Mouse (Mus musculus) megakaryocyte, embryonic 14.5 days (primary cell): ENCODE data around the gene Gsdme. TPM values are rescaled to one million over a fixed set of nuclear protein-coding genes. Genes with fewer than 3 reads are reported as not detected.
A peak's percentile ranks its signal among the peaks of the same experiment; 100 is the strongest.

Experiments used
- H3K27me3 ChIP-seq: replicated peaks from 2 replicates; pipeline ENCODE3; 2012; ENCODE audit warnings: inconsistent platforms
- H3K36me3 ChIP-seq: replicated peaks from 2 replicates; pipeline ENCODE3; 2012; ENCODE audit warnings: low read length, inconsistent platforms, mixed read lengths
- H3K4me1 ChIP-seq: 2 replicates; pipeline ENCODE4 v1.6.1; 2012; ENCODE audit warnings: inconsistent platforms
- H3K4me3 ChIP-seq: replicated peaks from 2 replicates; pipeline ENCODE3; 2012; ENCODE audit warnings: moderate library complexity, mild to moderate bottlenecking, inconsistent platforms
- H3K9me3 ChIP-seq: 2 replicates; pipeline ENCODE4 v1.6.1; 2012; ENCODE audit warnings: inconsistent platforms
- FLI1 ChIP-seq: IDR thresholded peaks from 2 replicates; pipeline ENCODE4 v1.6.1; 2012; ENCODE audit warnings: low read length, inconsistent platforms, mixed read lengths
- GATA1 ChIP-seq: IDR thresholded peaks from 3 replicates; pipeline ENCODE4 v1.6.1; 2012; ENCODE audit warnings: mixed read lengths, low read length, inconsistent platforms, borderline replicate concordance
- polyA plus RNA-seq: library from polyadenylated mRNA; stranded (reverse); fragments of >175 nt; gene quantifications from 2 replicates; pipeline ENCODE4 v1.2.3, GENCODE M21; 2012; ENCODE audit warnings: low replicate concordance; ENCODE audit not compliant: insufficient read depth

Gene Gsdme
- polyA plus RNA-seq, result 1.5 TPM in 1 of 2 replicates, not detected in the other

DNA sequence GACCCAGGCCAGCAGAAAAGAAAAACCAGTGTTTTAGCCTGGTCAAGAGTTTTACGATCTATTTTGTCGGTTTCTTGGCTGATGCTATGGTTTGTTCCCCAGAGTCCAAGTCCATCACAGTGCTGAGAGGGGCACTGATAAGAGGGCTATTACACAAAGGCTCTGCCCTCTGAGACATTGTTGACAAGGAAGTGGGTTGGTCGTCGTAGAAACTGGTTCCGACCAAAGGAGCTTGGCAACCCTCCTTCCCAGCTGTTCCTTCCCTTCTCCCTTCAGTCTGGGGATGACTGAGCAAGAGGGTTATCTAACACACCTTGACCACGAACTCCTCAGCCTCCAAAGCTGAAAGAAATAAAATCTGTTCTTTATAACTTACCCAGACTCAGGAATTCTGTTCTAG lies at the start of gene Gsdme:
Gene Gsdme (minus strand): TSS at position 193 of the 400 bp plus-strand sequence.
- TF ChIP-seq GATA1, result no peak
- TF ChIP-seq FLI1, result no peak
- Histone ChIP-seq H3K9me3 (no peaks in the 10 kb centered on the region), H3K4me3 (no peak within 1 kb of the TSS), H3K4me1 (peaks cover 56% of the 10 kb centered on the region), H3K36me3 (no peaks in the 10 kb centered on the region), H3K27me3 (peaks cover 3% of the 10 kb centered on the region)

DNA sequence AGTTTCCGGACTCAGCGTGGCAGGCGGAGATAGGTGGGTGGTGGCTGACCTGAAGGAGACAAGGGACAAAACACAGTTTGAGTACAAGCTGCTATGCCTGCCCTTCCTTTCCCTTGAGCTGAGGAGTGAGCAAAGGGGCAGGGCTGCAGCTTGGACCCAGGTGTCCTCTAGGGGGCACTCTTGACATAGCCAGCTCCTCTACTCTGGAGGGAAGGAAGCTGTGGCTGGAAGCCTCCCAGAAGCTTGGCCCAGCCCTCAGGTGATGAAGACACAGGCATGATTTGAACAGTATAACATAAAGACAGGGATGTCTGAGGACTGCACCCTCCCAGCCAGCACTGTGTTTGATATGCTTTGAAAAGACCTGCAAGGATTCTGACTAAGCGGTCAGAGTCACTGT lies 49.0 kb upstream of the Gsdme start:
- Histone ChIP-seq H3K36me3 (peaks cover 94% of the 10 kb centered on the region), H3K4me1 (peaks cover 12% of the 10 kb centered on the region), H3K27me3 (no peaks in the 10 kb centered on the region), H3K4me3 (no peak overlapping the region), H3K9me3 (no peaks in the 10 kb centered on the region)
- TF ChIP-seq FLI1 (no peak), GATA1 (no peak)

DNA sequence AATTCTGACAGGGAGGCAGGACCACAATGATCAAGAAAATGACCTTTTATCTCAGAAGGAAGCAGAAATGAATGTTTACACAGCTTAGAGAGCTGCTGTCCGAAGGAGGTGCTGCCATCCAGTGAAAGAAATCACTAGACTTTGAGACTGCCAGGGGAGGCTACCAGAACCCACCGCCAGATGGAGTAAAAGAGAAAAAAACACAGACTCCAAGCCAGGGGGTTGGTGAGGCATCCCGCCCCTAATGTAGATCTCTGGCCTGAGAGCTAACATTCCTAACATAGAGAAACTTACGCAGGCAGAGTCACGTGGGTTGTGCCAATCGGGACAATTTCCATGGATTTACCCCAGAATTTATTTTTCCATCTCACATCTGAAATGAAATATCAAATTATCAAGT lies 45.4 kb upstream of the Gsdme start:
- no peak overlapping the region for H3K4me3 ChIP-seq
- no peaks in the 10 kb centered on the region for H3K9me3 ChIP-seq
- H3K27me3 ChIP-seq, result no peaks in the 10 kb centered on the region
- peaks cover 8% of the 10 kb centered on the region for H3K4me1 ChIP-seq
- peaks cover 90% of the 10 kb centered on the region for H3K36me3 ChIP-seq
- TF ChIP-seq GATA1 (no peak), FLI1 (no peak)

DNA sequence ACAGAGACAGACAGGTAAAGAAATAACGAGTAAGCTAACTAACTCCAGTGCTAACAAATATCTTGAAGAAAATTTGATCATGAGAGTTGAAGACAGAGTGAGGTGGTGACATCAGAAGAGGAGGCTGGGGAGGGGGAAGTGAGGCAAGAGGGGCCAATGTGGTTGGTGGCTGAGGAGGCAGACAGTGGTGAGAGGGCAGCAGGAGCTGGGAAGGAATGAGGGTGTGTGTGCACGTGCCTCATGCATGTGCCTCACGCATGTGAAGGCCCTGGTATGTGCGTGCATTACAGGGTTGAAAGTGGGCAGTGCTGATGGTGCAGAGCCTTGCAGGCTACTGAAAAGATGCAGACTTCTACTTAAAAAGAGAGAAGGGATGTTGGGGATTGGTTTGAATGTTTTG lies 43.0 kb upstream of the Gsdme start:
- TF ChIP-seq FLI1 (no peak), GATA1 (no peak)
- 0 out of 2 replicates have a peak, but pooled peaks cover 7% of the 10 kb centered on the region for H3K4me1 ChIP-seq
- peak overlapping the region; percentile 78 for H3K4me3 ChIP-seq
- H3K9me3 ChIP-seq, result no peaks in the 10 kb centered on the region
- peaks cover 95% of the 10 kb centered on the region for H3K36me3 ChIP-seq
- no peaks in the 10 kb centered on the region for H3K27me3 ChIP-seq

DNA sequence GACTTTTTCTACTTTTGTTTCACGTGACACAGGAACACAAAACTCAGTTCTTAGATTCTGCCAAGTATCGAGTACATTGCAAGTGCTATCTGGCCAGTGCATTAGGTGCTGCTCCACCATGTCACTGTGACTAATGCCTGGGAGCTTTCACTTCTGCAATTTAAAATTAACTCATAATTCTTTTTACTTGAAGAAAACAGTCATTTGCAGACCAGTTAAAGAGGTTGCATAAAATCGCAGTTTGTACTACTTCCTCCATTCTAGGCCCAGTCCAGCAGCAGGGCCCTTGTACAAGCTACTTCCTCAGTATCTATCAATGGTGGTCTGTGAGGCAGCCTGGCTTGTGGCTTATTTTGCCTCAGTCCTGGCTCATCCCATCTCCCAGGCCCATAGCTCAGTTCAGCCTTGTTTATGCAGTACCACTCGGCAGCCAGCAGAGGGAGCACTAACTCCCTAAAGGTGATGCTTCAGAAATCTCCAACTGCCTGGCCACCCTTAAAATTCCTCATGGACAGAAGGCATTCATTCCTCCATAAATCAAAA lies 41.4 kb upstream of the Gsdme start:
- Histone ChIP-seq H3K4me1 (0 out of 2 replicates have a peak, but pooled peaks cover 7% of the 10 kb centered on the region), H3K9me3 (no peaks in the 10 kb centered on the region), H3K4me3 (no peak overlapping the region), H3K27me3 (no peaks in the 10 kb centered on the region), H3K36me3 (peaks cover 95% of the 10 kb centered on the region)
- no peak for TF ChIP-seq FLI1
- TF ChIP-seq GATA1, result no peak

DNA sequence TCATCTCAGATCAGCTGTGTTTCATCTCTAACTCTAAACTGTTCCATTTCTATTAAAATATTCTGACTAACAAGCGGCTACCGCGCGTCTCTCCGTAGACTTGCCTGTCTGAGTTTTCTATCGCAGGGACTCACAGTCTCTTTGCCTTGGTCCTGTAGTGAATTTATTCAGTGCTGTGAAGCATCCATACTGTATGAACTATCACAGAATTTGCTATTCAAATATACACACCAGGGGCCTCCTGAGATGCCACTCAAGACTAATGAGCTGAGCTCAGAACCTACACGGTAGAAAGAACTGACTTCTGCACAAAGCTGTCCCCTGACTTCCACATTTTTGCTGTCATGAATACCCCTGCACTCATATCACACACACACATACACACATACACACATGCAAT lies 37.5 kb upstream of the Gsdme start:
- Histone ChIP-seq H3K36me3 (peaks cover 93% of the 10 kb centered on the region), H3K4me3 (no peak overlapping the region), H3K4me1 (peaks cover 17% of the 10 kb centered on the region), H3K9me3 (no peaks in the 10 kb centered on the region), H3K27me3 (no peaks in the 10 kb centered on the region)
- no peak for TF ChIP-seq GATA1
- TF ChIP-seq FLI1, result no peak

DNA sequence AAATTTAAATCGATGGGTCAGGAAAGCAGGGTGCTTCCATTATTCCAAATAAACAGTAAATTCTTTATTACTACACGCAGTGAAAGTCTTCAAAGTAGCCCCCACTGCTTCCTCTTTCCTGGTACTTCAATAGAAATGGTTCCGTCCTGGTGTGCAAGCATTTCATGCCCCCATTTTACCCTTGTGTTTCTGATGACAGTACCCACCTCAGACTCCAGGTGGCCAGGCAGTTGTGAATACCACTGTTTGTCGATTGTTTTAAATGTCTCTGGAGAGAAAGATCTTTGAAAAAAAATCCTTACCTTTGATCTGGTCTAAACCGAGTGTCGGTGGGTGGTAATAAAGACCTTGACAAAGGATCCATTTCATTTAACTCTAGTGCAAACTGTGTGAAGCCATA lies 37.0 kb upstream of the Gsdme start:
- Histone ChIP-seq H3K9me3 (no peaks in the 10 kb centered on the region), H3K36me3 (peaks cover 93% of the 10 kb centered on the region), H3K27me3 (no peaks in the 10 kb centered on the region), H3K4me3 (no peak overlapping the region), H3K4me1 (peaks cover 17% of the 10 kb centered on the region)
- TF ChIP-seq FLI1 (no peak), GATA1 (no peak)

DNA sequence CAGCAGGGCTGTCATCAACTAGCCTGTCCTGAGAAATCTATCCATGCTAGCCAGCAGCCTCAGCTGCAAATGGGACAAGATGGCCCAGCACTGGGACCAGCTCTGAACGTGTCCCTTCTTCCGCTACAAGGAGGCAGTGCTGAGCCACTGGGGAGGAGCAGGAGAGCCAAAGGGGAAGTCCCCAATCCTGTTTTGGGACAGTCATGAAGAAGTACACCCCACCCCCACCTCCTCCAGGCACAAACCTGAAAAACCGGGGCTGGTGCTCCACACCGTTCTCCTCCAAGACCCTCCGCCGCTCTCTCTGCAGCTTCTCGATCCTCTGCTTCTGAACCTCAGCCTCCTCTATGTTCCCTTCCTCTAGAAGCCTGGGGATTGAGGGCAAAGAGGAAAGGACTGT lies 35.4 kb upstream of the Gsdme start:
- no peaks in the 10 kb centered on the region for H3K27me3 ChIP-seq
- H3K36me3 ChIP-seq, result peaks cover 95% of the 10 kb centered on the region
- TF ChIP-seq FLI1, result no peak
- TF ChIP-seq GATA1, result no peak
- peaks cover 14% of the 10 kb centered on the region for H3K4me1 ChIP-seq
- no peak overlapping the region for H3K4me3 ChIP-seq
- H3K9me3 ChIP-seq, result no peaks in the 10 kb centered on the region

DNA sequence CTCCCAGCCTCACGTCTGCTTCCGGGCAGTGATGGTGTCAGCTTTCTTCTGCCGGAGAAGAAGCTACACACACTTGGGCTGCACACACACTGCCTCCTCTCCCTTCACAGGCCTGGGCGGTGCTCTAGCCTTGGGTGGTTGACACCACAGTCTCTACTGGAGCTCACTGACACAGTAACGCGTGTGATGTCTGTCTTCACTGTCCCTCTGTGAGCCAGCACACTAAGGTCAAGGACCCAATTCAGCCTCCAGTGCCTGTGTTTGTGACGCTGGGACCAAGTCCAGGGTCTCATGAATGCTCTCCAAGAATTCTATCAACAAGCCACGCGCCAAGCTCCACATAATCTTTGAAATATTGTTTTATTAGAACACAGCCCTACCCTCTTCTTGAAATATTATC lies 34.0 kb upstream of the Gsdme start:
- H3K4me1 ChIP-seq, result peaks cover 23% of the 10 kb centered on the region

DNA sequence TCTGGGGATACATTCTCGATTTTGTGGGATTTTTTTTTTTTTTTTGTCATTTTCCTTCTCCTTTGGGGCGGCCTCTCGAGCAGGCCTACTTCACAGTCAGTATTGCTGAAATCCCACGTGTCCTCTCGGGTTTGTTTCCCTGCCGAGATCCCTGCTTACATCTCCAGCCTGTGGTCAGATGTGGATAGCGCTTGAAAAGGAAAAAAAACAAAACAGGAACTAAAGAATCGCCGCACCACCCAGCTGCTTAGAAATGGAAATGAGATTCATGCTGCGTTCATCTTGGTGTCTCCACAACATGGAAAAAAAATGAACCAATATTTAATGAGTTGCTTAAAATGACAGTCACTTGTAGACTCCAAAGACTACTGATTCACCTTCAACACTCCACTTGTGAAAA lies 31.5 kb upstream of the Gsdme start:
- TF ChIP-seq GATA1 (no peak), FLI1 (no peak)
- Histone ChIP-seq H3K9me3 (no peaks in the 10 kb centered on the region), H3K4me3 (no peak overlapping the region), H3K4me1 (peaks cover 46% of the 10 kb centered on the region), H3K36me3 (peaks cover 64% of the 10 kb centered on the region), H3K27me3 (no peaks in the 10 kb centered on the region)

More for the DNA sequence above, 34.0 kb upstream of the Gsdme start:
- TF ChIP-seq FLI1 (no peak), GATA1 (no peak)
- H3K36me3 ChIP-seq, result peaks cover 86% of the 10 kb centered on the region
- H3K4me3 ChIP-seq, result no peak overlapping the region
- H3K9me3 ChIP-seq, result no peaks in the 10 kb centered on the region
- H3K27me3 ChIP-seq, result no peaks in the 10 kb centered on the region

DNA sequence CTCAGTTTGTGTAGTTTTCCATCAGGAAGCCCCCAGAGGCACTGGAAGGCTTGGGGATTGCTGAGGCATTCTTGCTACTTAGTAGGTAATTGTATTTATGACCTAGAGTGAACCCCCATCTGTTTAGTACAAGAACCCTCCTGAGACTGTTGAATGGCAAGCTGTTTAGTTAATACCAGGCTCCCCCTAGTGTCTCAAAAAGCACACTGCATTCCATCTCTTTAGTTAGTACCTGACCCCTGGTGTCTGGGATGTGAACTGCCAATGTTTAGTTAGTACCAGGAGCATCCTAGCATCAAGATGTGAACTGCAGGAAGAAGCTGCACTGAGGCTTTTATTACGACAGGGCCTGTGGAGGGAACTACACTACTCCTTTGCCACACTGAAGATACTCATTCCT lies 30.5 kb upstream of the Gsdme start:
- H3K4me3 ChIP-seq, result no peak overlapping the region
- H3K36me3 ChIP-seq, result peaks cover 64% of the 10 kb centered on the region
- H3K27me3 ChIP-seq, result no peaks in the 10 kb centered on the region
- no peak for TF ChIP-seq GATA1
- no peak for TF ChIP-seq FLI1
- H3K9me3 ChIP-seq, result no peaks in the 10 kb centered on the region
- peaks cover 49% of the 10 kb centered on the region for H3K4me1 ChIP-seq
